In the genomic region with DNA sequence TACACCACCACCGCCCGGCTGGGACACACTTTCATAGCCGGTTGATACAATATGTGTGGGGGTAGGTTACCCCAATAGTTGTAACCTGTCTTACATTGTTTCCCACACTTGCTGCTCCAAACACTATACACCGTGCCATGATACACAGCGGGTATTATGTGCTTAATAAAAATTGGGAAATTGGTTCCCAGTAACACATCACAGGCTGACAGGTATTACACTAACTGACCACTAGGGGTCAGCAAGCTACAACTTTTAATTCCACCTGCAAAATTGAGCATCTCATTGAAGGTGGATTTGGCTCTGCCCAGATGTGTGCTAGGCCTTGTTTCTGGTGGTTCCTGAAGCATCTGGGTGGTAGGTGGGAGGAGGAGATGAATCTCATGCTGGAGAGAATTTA, we compare ENCODE assay signal across 8 mouse cellular contexts. TPM values are rescaled to one million over a fixed set of nuclear protein-coding genes. Genes with fewer than 3 reads are reported as not detected.
DNase-seq lines count a peak whose midpoint lies in the region; ATAC-seq lines count a peak whose summit lies in the region.

No protein-coding gene starts in this region.

- intact Hi-C loops in gastrocnemius, postnatal 36 days (cut with DNase I) = loop anchor here (1.0 kb wide), 2 partner anchors 144 to 155 kb away; no protein-coding TSS in a partner anchor

- no peak overlapping the region for H3K9ac ChIP-seq in forebrain, embryonic 13.5 days
- H3K9ac ChIP-seq in intestine, embryonic 16.5 days (ENCODE audit: low read depth, low read length) = no peak overlapping the region
- no peak overlapping the region for H3K9ac ChIP-seq in midbrain, embryonic 12.5 days (replicated peaks)

- H3K4me3 ChIP-seq in forebrain, embryonic 13.5 days = no peak overlapping the region
- no peak overlapping the region for H3K4me3 ChIP-seq in intestine, embryonic 16.5 days (ENCODE audit: low read length)
- H3K4me3 ChIP-seq in midbrain, embryonic 12.5 days = no peak overlapping the region

- ATAC-seq in forebrain, embryonic 13.5 days = peak; percentile 68; the same call in 1 of the 2 replicates
- ATAC-seq in intestine, embryonic 16.5 days = peak; percentile 18; the same call in 1 of the 2 replicates
- peak; percentile 42; the same call in 1 of the 2 replicates for ATAC-seq in midbrain, embryonic 12.5 days (ENCODE audit: low FRiP score, low read depth)

- no peaks in the 10 kb centered on the region for H3K9me3 ChIP-seq in forebrain, embryonic 13.5 days (replicated peaks)
- no peaks in the 10 kb centered on the region for H3K9me3 ChIP-seq in intestine, embryonic 16.5 days (ENCODE audit: control insufficient read depth, low read length)
- no peaks in the 10 kb centered on the region for H3K9me3 ChIP-seq in midbrain, embryonic 12.5 days

- WGBS in forebrain, embryonic 13.5 days = 60% methylated on average over 5 of the region's 5 CpGs
- WGBS in intestine, embryonic 16.5 days = 53% methylated on average over 5 of the region's 5 CpGs
- WGBS in midbrain, embryonic 12.5 days = 58% methylated on average over 5 of the region's 5 CpGs

- H3K27me3 ChIP-seq in forebrain, embryonic 13.5 days = no peaks in the 10 kb centered on the region
- H3K27me3 ChIP-seq in intestine, embryonic 16.5 days (replicated peaks; ENCODE audit: control insufficient read depth, insufficient read depth, low read length) = no peaks in the 10 kb centered on the region
- 0 out of 2 replicates have a peak, but pooled peaks cover 8% of the 10 kb centered on the region for H3K27me3 ChIP-seq in midbrain, embryonic 12.5 days

- H3K4me2 ChIP-seq in forebrain, embryonic 13.5 days = no peak overlapping the region
- H3K4me2 ChIP-seq in intestine, embryonic 16.5 days (ENCODE audit: low read depth, low read length) = no peak overlapping the region
- no peak overlapping the region for H3K4me2 ChIP-seq in midbrain, embryonic 12.5 days (replicated peaks)

- no peak overlapping the region for H3K27ac ChIP-seq in forebrain, embryonic 13.5 days
- H3K27ac ChIP-seq in intestine, embryonic 16.5 days (ENCODE audit: low read length) = no peak overlapping the region
- H3K27ac ChIP-seq in midbrain, embryonic 12.5 days (replicated peaks) = no peak overlapping the region

- peak; percentile 36 for DNase-seq in gastrocnemius, adult 18-20 months (ENCODE audit: low spot score)
- DNase-seq in gastrocnemius, postnatal 36 days = no peak
- DNase-seq in 416B (ENCODE audit: low read depth) = peak; percentile 81
- peak; percentile 46 for DNase-seq in c-Kit-negative CD71-positive TER-119-positive erythroid progenitor cells, embryonic 14.5 days (ENCODE audit: low read depth, low spot score)
- no peak for DNase-seq in gastrocnemius, postnatal 10 days

- peaks cover 10% of the 10 kb centered on the region; the same call in 1 of the 2 replicates for H3K4me1 ChIP-seq in forebrain, embryonic 13.5 days
- no peaks in the 10 kb centered on the region for H3K4me1 ChIP-seq in intestine, embryonic 16.5 days (ENCODE audit: control insufficient read depth, insufficient read depth, low read length)
- 0 out of 2 replicates have a peak, but pooled peaks cover 7% of the 10 kb centered on the region for H3K4me1 ChIP-seq in midbrain, embryonic 12.5 days

- H3K36me3 ChIP-seq in forebrain, embryonic 13.5 days (ENCODE audit: poor library complexity, severe bottlenecking) = no peaks in the 10 kb centered on the region
- no peaks in the 10 kb centered on the region for H3K36me3 ChIP-seq in intestine, embryonic 16.5 days (ENCODE audit: control insufficient read depth, insufficient read depth, low read length)
- no peaks in the 10 kb centered on the region for H3K36me3 ChIP-seq in midbrain, embryonic 12.5 days

RNA-seq across cellular contexts. Expression of a gene that starts 49.5 kb away (rescaled TPM):
- 100 to 1,000 TPM; 124 to 126 TPM for total RNA-seq in gastrocnemius, adult 18-20 months (2021)
- 100 to 1,000 TPM in 1 of 2 experiments, 10 to 100 TPM in 1; 88.8 to 105 TPM for total RNA-seq in gastrocnemius, postnatal 36 days (2021)
- 34.7 and 37.1 TPM in 2 replicates for polyA plus RNA-seq in forebrain, embryonic 13.5 days (2015; fragmentation: Nextera tagmentation; extraction: Ambion mirVana)
- 30.5 and 32.8 TPM in 2 replicates for polyA plus RNA-seq in intestine, embryonic 16.5 days (2015; fragmentation: Nextera tagmentation; extraction: Ambion mirVana)
- polyA plus RNA-seq in midbrain, embryonic 12.5 days (2016; fragmentation: Nextera tagmentation; extraction: Ambion mirVana) = 37.6 and 41.3 TPM in 2 replicates
- total RNA-seq in gastrocnemius, postnatal 10 days (2021) = 10 to 100 TPM; 74.1 to 76.2 TPM

RNA-seq across cellular contexts. Expression of a gene that starts 50.6 kb away (rescaled TPM):
- 10 to 100 TPM; 46.9 to 55.6 TPM for total RNA-seq in gastrocnemius, adult 18-20 months (2021)
- total RNA-seq in gastrocnemius, postnatal 36 days (2021) = 10 to 100 TPM; 47.8 to 48.3 TPM
- 79.6 and 83.9 TPM in 2 replicates for polyA plus RNA-seq in forebrain, embryonic 13.5 days (2015; fragmentation: Nextera tagmentation; extraction: Ambion mirVana)
- 153 and 163 TPM in 2 replicates for polyA plus RNA-seq in intestine, embryonic 16.5 days (2015; fragmentation: Nextera tagmentation; extraction: Ambion mirVana)
- polyA plus RNA-seq in midbrain, embryonic 12.5 days (2016; fragmentation: Nextera tagmentation; extraction: Ambion mirVana) = 95.0 and 95.6 TPM in 2 replicates
- total RNA-seq in gastrocnemius, postnatal 10 days (2021) = 10 to 100 TPM; 64.9 to 78.2 TPM

Comparison
In these comparisons a context has a peak if more than half of its experiments do, and no peak if none do; other contexts are left out.
1. DNase-seq: peak in gastrocnemius, adult 18-20 months (single experiment), 416B (single experiment) and c-Kit-negative CD71-positive TER-119-positive erythroid progenitor cells, embryonic 14.5 days (single experiment); none in gastrocnemius, postnatal 36 days (0 of 2) and gastrocnemius, postnatal 10 days (single experiment).
2. ATAC-seq: peak in every context shown above with its lines; median percentile 68 in forebrain, embryonic 13.5 days; 42 in midbrain, embryonic 12.5 days; 18 in intestine, embryonic 16.5 days.